Mouse (Mus musculus): ENCODE measurements around the gene Kpna1.
"Not testable (repeated sequence)": the region's sequence is repeated elsewhere in the genome, so short reads cannot be mapped to it uniquely, and the experiment has no call there.

Kpna1 gene

GRCm38 (mm10) chr16:35978450-35978849, at the start of gene Kpna1:
TSS of gene Kpna1 (plus strand) at chr16:35978750.
- DNase-seq, result not testable (repeated sequence)

GRCm38 (mm10) chr16:35932179-35933055, 46.1 kb upstream of the Kpna1 start:
- no peak for DNase-seq

GRCm38 (mm10) chr16:35933181-35933580, 45.4 kb upstream of the Kpna1 start:
- DNase-seq, result no peak

- peak; percentile 19 for DNase-seq
These were observed 40.1 kb upstream of the Kpna1 start, which contains the start of the genes Parp9 and Dtx3l for GRCm38 (mm10) chr16:35938211-35939151. TSS of gene Parp9 (plus strand) at chr16:35938470. TSS of gene Dtx3l (minus strand) at chr16:35939151.

- no peak for DNase-seq
These were observed 39.3 kb upstream of the Kpna1 start for GRCm38 (mm10) chr16:35939261-35939660.

DNA sequence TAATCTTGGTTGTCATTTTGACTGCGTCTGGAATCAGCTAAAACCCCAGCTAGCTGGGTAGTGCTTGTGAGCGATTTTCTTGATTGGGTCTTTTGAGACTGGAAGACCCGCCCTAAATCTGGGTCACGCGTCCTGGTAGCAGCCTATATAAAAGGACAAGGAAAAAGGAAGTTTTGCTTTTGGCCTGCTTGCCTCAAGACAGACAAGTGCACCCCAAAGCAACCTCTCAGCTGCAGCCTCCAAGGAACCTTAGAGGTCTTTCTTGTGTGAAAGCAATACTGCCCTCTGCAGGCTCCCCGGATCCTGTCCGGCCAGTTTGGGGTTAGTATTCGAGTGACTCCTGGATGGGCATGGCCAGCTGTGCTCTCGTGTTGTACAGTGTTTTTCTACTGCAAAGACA, 38.9 kb upstream of the Kpna1 start:
- peak; percentile 46 for DNase-seq

DNA sequence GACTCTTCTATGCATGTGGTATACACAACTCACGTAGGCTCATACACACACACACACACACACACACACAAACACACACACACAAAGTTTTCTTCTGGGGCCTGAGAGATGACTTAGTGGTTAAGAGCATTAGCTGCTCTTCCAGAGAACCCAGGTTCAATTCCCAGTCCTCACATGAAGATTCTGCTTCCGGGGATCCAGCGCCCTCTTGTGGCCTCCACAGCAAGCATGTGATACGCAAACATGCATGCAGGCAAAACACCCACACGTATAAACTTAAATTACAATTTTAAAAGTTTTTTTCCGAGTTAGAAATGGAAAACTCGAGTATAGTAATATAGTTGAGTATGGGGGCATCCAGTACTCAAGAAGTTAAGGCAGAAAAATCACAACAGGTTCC, 37.2 kb upstream of the Kpna1 start:
- no peak for DNase-seq

DNA sequence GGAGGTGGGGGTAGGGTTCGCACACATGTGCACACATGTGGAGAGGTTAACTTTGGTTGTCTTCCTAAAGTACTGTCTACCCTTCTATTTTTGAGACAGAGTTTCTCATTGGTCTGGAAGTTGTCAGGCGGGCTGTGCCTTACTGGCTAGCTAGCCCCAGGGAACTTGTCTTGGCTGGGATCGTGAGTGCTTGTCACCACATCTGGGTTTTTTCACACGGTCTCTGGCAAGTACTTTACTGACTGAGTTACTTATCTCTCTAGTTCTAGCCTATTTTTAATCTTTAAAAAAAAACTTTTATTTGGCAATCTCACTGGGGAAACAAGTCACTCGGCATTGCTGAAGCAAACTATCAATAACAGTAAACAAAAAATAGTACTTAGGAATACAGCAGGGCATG, 29.3 kb upstream of the Kpna1 start:
- DNase-seq, result no peak

GRCm38 (mm10) chr16:35951216-35951615, 27.3 kb upstream of the Kpna1 start:
- DNase-seq, result no peak

DNA sequence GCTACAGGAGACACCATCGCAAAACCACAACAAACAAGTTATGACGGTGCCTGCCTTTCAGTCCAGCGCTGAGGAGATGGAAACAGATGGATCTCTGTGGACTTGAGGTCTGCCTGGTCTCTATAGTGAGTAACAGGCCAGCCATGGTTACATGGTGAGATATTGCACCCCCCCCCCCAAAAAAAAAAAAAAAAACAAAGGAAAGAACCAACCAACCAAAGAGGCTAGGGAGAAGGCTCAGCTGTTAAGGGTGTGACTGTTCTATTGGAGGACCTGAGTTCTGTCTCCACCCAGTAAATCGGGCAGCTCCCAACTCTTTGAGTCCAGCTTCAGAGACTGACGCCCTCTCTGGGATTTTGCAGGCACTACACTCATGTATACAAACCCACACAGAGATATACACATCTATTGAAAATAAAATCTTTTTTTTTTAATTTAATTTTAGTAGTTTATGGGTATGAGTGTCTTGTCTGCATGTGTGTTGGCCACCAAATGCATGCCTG, 25.9 kb upstream of the Kpna1 start:
- DNase-seq, result no peak

DNA sequence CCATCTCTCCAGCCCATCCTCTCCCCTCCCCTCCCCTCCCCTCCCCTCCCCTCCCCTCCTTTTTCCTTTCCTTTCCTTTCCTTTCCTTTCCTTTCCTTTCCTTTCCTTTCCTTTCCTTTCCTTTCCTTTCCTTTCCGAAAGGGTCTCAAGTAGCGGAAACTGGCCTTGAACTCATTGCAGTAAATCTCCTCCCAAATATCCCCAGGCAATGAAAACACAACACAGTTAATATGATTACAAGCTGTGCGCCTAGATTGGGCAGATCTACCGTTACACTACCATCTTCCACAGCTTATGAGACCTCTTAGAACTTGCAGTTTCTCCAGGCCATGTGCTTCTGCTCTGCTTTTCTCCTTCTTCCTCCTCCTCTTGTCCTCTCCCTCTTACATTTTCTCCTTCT, 12.6 kb upstream of the Kpna1 start:
- not testable (repeated sequence) for DNase-seq

DNA sequence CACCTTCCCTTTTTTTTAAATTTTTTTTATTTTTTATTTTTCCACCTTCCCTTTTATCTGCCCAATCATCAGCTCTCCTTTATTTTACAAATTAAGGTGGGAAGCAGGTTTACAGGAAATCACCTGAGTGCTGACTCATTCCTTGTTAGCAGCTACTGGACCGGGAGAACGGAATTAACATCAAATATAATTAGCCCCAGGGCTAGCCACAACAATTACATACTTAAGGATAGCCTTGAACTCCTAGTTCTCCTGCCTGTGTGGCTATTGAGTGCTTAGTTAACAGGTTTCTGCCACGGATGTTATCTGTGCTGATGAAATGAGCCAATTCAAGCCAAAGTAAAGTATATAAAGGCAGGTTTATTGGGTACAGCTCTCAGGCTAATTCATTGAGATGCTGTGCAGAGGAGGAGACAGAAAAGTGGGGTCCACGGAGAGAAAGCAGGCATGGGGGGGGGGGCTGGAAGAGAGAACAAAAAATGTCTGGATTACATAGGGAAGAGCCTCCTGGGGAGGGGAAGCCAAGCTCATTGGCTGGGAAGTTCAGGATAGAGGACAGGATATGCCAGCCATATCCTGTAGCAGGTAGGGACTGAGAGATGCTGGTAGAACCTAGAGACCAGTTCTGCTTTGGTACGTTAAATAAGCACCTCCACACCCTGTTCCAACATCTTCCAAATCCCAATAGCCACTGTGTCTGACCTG, 12.0 kb upstream of the Kpna1 start:
- DNase-seq, result no peak

DNA sequence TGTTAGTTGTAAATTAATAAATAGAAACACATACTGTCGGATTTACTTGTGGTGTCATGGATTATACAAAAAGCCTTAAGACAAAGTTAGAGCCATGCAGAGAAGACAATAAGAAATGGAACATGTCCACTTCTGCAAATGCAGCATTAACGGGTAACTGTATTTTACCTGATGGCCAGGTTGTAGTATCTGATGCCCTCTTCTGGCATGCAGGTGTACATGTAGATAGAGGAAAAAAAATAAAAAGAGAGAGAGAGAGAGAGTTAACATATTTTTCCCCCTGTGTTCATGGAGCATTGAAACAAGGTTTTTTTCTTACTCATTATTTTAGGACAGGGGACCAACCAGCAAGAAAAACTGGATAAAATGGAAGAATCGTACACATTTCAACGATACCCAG, 11.2 kb upstream of the Kpna1 start:
- no peak for DNase-seq

DNA sequence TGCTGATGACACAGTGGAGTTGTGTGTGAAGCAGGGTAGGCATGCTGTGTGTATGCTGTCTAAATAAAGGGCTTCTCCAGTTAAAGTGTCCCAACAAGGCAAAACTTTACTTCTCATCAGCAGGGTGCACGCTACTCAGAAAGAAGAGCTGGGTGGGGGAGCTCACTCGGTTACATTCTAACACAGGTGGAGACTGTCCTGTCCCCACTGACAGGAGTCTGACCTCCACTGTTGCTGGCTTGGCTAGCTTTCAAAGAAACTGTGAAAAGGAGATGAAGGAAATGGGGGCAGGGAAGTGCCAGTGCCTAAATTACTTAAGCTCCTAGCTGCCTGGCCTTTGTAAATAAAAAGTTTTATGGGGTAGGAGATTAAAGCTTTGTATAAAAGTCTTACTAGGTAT, 10.4 kb upstream of the Kpna1 start:
- DNase-seq, result no peak

GRCm38 (mm10) chr16:35974021-35974420, 4.5 kb upstream of the Kpna1 start:
- no peak for DNase-seq

GRCm38 (mm10) chr16:35981363-35981821, 2.8 kb downstream of the Kpna1 start:
- DNase-seq, result peak; percentile 99

DNA sequence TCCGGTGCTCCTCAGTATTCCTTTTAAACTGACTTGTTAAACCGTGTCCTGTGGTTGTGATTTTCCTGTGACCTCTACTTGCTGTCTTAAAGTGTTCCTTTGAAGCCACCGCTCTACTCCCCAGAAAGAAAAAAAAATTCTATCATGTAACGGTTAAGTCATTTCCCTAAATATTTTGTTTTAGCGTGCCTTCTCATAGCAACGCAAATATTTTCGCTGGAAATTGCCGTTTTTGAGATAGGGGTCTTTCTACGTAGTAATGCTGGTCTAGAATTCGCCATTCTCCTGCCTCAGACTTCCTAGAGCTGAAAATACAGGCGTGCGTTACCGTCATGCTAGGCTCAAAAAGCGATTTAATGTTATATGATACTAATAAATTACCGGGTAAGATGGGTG, 4.0 kb downstream of the Kpna1 start:
- DNase-seq, result no peak

DNA sequence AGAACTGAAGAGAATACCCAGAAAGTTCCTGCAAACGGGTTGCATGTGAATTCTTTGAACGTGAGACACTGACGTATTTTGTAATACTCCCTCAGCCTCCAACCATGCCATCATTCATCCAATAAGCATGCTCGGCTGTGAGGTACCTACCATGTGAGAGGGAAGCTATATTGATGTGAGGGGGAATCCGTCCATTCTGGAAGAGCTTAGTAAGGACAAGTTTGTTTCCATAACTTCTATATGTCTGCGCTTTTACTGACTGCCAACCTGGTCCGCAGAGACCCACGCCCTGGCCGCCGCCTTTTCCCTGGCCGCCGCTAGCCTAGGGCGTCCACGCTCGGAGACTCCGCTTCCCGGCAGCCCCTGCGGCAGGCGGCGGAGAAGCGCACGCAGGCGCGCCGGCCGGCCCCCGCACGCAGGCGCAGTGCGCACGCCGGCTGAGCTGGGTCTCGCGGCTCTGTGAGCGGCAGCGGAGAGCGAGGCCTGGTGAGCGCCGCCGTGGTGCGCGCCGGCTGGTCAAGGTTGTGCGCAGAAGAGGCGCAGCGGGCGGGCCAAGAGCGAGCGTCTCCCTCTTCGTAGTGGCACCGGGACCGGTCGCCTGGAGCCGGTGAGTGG, 4.5 kb downstream of the Kpna1 start:
- DNase-seq, result peak; percentile 90

GRCm38 (mm10) chr16:35983517-35984101, 5.1 kb downstream of the Kpna1 start:
- peak; percentile 73 for DNase-seq

DNA sequence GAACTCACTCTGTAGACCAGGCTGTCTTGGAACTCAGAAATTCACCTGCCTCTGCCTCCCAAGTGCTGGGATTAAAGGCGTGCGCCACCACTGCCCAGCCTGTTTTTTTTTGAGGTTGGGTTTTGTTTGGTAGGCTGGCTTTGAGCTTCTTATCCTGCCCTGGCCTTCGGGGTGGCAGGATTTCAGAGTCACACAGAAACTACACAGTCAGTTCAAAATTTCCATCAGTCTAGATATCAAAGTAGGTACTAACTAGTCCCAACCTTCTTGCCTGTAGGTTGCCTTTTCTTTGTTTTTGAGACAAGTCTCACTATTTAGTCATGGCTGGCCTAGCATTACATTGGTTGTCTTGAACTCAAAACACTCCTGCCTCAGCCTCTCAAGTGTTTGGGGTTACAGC, 5.9 kb downstream of the Kpna1 start:
- DNase-seq, result no peak

DNA sequence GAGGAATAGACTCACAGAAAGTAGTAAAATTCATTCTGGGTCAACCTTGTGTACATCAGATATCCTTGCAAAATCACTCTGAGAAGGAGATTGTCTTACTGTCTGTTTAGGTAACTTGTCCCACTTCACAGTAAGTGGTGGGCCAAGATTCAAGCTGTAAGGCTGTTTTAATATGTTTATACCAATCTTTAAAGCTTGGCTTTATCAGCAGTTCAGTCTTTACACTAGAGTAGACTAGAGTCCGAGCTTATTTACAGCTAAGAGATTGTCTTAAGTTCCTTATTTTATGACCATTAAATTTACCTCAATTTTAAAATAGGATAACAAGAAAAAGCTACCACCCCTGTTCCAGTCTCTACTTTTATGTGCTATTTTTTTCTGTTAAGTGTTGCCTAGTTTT, 9.4 kb downstream of the Kpna1 start:
- no peak for DNase-seq

GRCm38 (mm10) chr16:35992391-35992790, 13.8 kb downstream of the Kpna1 start:
- no peak for DNase-seq

Data from cerebellum, adult 11 months (tissue).